Mouse (Mus musculus) forebrain, embryonic 13.5 days (tissue): ENCODE measurements around the gene Gm20509. TPM values are rescaled to one million over a fixed set of nuclear protein-coding genes. Genes with fewer than 3 reads are reported as not detected.

ENCODE experiments used
- ATAC-seq: fragments of 200-750 bp; cut with Nextera tagmentation; 2 replicates; pipeline ENCODE4 v1.8.0; 2017
- H3K27ac ChIP-seq: fragments of 300-500 bp; sonication (generic); 2 replicates; pipeline ENCODE4 v1.5.1; 2015; ENCODE audit warnings: inconsistent platforms, mild to moderate bottlenecking, moderate library complexity
- H3K27me3 ChIP-seq: fragments of 300-500 bp; sonication (generic); 2 replicates; pipeline ENCODE4 v1.6.1; 2015; ENCODE audit warnings: mild to moderate bottlenecking, inconsistent platforms
- H3K36me3 ChIP-seq: fragments of 300-500 bp; sonication (generic); 2 replicates; pipeline ENCODE4 v1.6.1; 2015; ENCODE audit warnings: mild to moderate bottlenecking, inconsistent platforms; ENCODE audit not compliant: poor library complexity, severe bottlenecking
- H3K4me1 ChIP-seq: fragments of 300-500 bp; sonication (generic); 2 replicates; pipeline ENCODE4 v1.6.1; 2015; ENCODE audit warnings: inconsistent platforms
- H3K4me2 ChIP-seq: fragments of 300-500 bp; sonication (generic); 2 replicates; pipeline ENCODE4 v1.6.1; 2015; ENCODE audit warnings: inconsistent platforms, mild to moderate bottlenecking, moderate library complexity
- H3K4me3 ChIP-seq: fragments of 300-500 bp; sonication (generic); 2 replicates; pipeline ENCODE4 v1.5.1; 2015; ENCODE audit warnings: mild to moderate bottlenecking, inconsistent platforms
- H3K9ac ChIP-seq: fragments of 300-500 bp; sonication (generic); 2 replicates; pipeline ENCODE4 v1.6.1; 2015; ENCODE audit warnings: mild to moderate bottlenecking, inconsistent platforms
- H3K9me3 ChIP-seq: fragments of 300-500 bp; sonication (generic); replicated peaks from 2 replicates; pipeline ENCODE4 v1.6.1; 2016; ENCODE audit warnings: inconsistent platforms
- WGBS: fragments of 180-500 bp; shearing (Covaris S2); methylation state at CpG from one replicate; pipeline ENCODE4 v1.1.7; 2015; 5-methylcytosine and 5-hydroxymethylcytosine counted together
- polyA plus RNA-seq: library from polyadenylated mRNA; unstranded; fragments of >200 nt; fragmentation: Nextera tagmentation; extraction: Ambion mirVana; gene quantifications from 2 replicates; pipeline ENCODE4 v1.2.1, GENCODE M21; 2015

Gene Gm20509
- polyA plus RNA-seq, 1 experiment from 2014 or later: not detected

- H3K9me3 ChIP-seq: no peaks in the 10 kb centered on the region
- no peak overlapping the region for H3K27ac ChIP-seq
- H3K4me1 ChIP-seq: no peaks in the 10 kb centered on the region
- no peaks in the 10 kb centered on the region for H3K27me3 ChIP-seq
- no peak for ATAC-seq
- H3K36me3 ChIP-seq: no peaks in the 10 kb centered on the region
- no peak overlapping the region for H3K4me3 ChIP-seq
- no peak overlapping the region for H3K4me2 ChIP-seq
- WGBS: 54% methylated on average over 9 of the region's 9 CpGs
- no peak overlapping the region for H3K9ac ChIP-seq
Measured at GRCm38 (mm10) chr9:73154347-73154746, 52.1 kb downstream of the Gm20509 start.

- Histone ChIP-seq H3K27ac (no peak overlapping the region), H3K4me1 (no peaks in the 10 kb centered on the region), H3K4me3 (no peak overlapping the region), H3K36me3 (no peaks in the 10 kb centered on the region), H3K9me3 (no peaks in the 10 kb centered on the region), H3K27me3 (no peaks in the 10 kb centered on the region), H3K9ac (no peak overlapping the region), H3K4me2 (no peak overlapping the region)
- WGBS: 88% methylated on average over 4 of the region's 4 CpGs
- no peak for ATAC-seq
Measured at GRCm38 (mm10) chr9:73157968-73158367, 55.7 kb downstream of the Gm20509 start.

- H3K4me1 ChIP-seq: no peaks in the 10 kb centered on the region
- H3K4me3 ChIP-seq: no peak overlapping the region
- ATAC-seq: no peak
- 41% methylated on average over 1 of the region's 1 CpGs for WGBS
- H3K27me3 ChIP-seq: no peaks in the 10 kb centered on the region
- no peak overlapping the region for H3K4me2 ChIP-seq
- no peaks in the 10 kb centered on the region for H3K36me3 ChIP-seq
- no peak overlapping the region for H3K9ac ChIP-seq
- H3K27ac ChIP-seq: no peak overlapping the region
- no peaks in the 10 kb centered on the region for H3K9me3 ChIP-seq
Measured at GRCm38 (mm10) chr9:73159265-73159664, 57.0 kb downstream of the Gm20509 start.

GRCm38 (mm10) chr9:73162571-73163333, 60.5 kb downstream of the Gm20509 start:
- H3K4me3 ChIP-seq: peak overlapping the region; percentile 20; the same call in 1 of the 2 replicates
- H3K4me1 ChIP-seq: no peaks in the 10 kb centered on the region
- H3K9me3 ChIP-seq: no peaks in the 10 kb centered on the region
- H3K27ac ChIP-seq: no peak overlapping the region
- no peaks in the 10 kb centered on the region for H3K27me3 ChIP-seq
- H3K4me2 ChIP-seq: peak overlapping the region; percentile 49
- 21% methylated on average over 26 of the region's 26 CpGs for WGBS
- H3K36me3 ChIP-seq: no peaks in the 10 kb centered on the region
- H3K9ac ChIP-seq: no peak overlapping the region
- ATAC-seq: peak; percentile 82

GRCm38 (mm10) chr9:73165631-73166030, 63.4 kb downstream of the Gm20509 start:
- Histone ChIP-seq H3K9ac (no peak overlapping the region), H3K27me3 (no peaks in the 10 kb centered on the region), H3K4me3 (no peak overlapping the region), H3K4me2 (no peak overlapping the region), H3K27ac (no peak overlapping the region), H3K36me3 (no peaks in the 10 kb centered on the region), H3K9me3 (no peaks in the 10 kb centered on the region; the same call in 1 of the 2 replicates), H3K4me1 (no peaks in the 10 kb centered on the region)
- no peak for ATAC-seq
- WGBS: 91% methylated on average over 4 of the region's 4 CpGs

Other genes with a start within 250 kb of the Gm20509 start
- 10.5 and 10.7 TPM in 2 replicates for gene Pygo1, start 176.8 kb upstream of the Gm20509 start, polyA plus RNA-seq
- 1.7 and 2.1 TPM in 2 replicates for gene Dyx1c1, start 143.7 kb upstream of the Gm20509 start, polyA plus RNA-seq
- not detected in 2 replicates for gene Gm44503, start 143.6 kb upstream of the Gm20509 start, polyA plus RNA-seq
- 26.4 and 26.9 TPM in 2 replicates for gene Ccpg1os, start 117.1 kb upstream of the Gm20509 start, polyA plus RNA-seq
- gene Ccpg1, start 117.0 kb upstream of the Gm20509 start, polyA plus RNA-seq: 32.0 and 32.5 TPM in 2 replicates
- gene Pigb, start 62.1 kb upstream of the Gm20509 start, polyA plus RNA-seq: 8.4 and 11.3 TPM in 2 replicates
- 0.96 and 1.2 TPM in 2 replicates for gene Rab27a, start 57.6 kb upstream of the Gm20509 start, polyA plus RNA-seq
- not detected in 2 replicates for gene Khdc3, start 634 bp upstream of the Gm20509 start, polyA plus RNA-seq
- 133 and 137 TPM in 2 replicates for gene Rsl24d1, start 11.0 kb downstream of the Gm20509 start, polyA plus RNA-seq